Mouse (Mus musculus): ENCODE measurements around the gene Shoc2.
"Not testable (repeated sequence)": the region's sequence is repeated elsewhere in the genome, so short reads cannot be mapped to it uniquely, and the experiment has no call there.

DNA sequence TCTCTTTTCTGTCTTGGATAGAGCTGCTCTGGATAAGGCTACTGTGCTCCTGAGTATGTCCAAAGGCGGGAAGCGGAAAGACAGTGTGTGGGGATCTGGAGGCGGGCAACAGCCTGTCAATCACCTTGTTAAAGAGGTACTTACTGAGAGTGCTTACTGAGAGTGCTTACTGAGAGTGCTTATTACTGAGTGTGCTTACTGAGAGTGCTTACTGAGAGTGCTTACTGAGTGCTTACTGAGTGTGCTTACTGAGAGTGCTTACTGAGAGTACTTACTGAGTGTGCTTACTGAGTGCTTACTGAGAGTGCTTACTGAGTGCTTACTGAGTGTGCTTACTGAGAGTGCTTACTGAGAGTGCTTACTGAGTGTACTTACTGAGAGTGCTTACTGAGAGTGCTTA is 22.1 kb upstream of the Shoc2 start:
- TF ChIP-seq CTCF (IDR thresholded peaks at IDR 0.05; ENCODE audit: low read depth); EP300 (optimal IDR thresholded peaks at IDR 0.05): not testable (repeated sequence)
